Mouse (Mus musculus): ENCODE measurements at regions not wholly inside any gene's neighbourhood (a gene's known extent, or its start where the extent isn't known, plus 50 kb on each side); places are given as distances from the start of the nearest gene placed in this dataset.

- TF ChIP-seq CTCF (IDR thresholded peaks at IDR 0.05; ENCODE audit: insufficient read depth, low read depth, low read length) (no peak), POLR2A (IDR thresholded peaks at IDR 0.05; ENCODE audit: insufficient read depth, low read depth, low read length) (no peak)
Measured at GRCm38 (mm10) chr19:36678382-36679027, 57.9 kb downstream of the Ppp1r3c start.

All from olfactory bulb, adult 2 months (tissue).